ENCODE assay signal across 8 mouse cellular contexts in genomic region chr9:102777631-102778591, GRCm38 (mm10). TPM values are rescaled to one million over a fixed set of nuclear protein-coding genes. Genes with fewer than 3 reads are reported as not detected.
DNase-seq lines count a peak whose midpoint lies in the region; ATAC-seq and TF ChIP-seq lines count a peak whose summit lies in the region.

No protein-coding gene starts in this region.

- TF ChIP-seq EP300 in lung, postnatal 0 days (IDR thresholded peaks at IDR 0.05): peak; percentile 82

- ATAC-seq in lung, postnatal 0 days: peak; percentile 73
- no peak for ATAC-seq in midbrain, embryonic 13.5 days
- ATAC-seq in inflammation-experienced regulatory T-cells, adult 6 months: no peak

- no peaks in the 10 kb centered on the region for H3K27me3 ChIP-seq in lung, postnatal 0 days (replicated peaks; ENCODE audit: insufficient read depth, low read length)
- H3K27me3 ChIP-seq in midbrain, embryonic 13.5 days: 0 out of 2 replicates have a peak, but pooled peaks cover 5% of the 10 kb centered on the region

- peaks cover 27% of the 10 kb centered on the region; the same call in 1 of the 2 replicates for H3K4me1 ChIP-seq in lung, postnatal 0 days (ENCODE audit: insufficient read depth, low read depth, low read length)
- H3K4me1 ChIP-seq in midbrain, embryonic 13.5 days (replicated peaks): 0 out of 2 replicates have a peak, but pooled peaks cover 6% of the 10 kb centered on the region

- no peak overlapping the region for H3K4me3 ChIP-seq in lung, postnatal 0 days (ENCODE audit: low read depth, low read length)
- H3K4me3 ChIP-seq in midbrain, embryonic 13.5 days (replicated peaks): no peak overlapping the region

- DNase-seq in thymus, postnatal 4 days: peak; percentile 20
- no peak for DNase-seq in thymus, postnatal 14 days
- peak; percentile 65 for DNase-seq in gastrocnemius, postnatal 25 days
- peak; percentile 79 for DNase-seq in kidney, adult 9 months
- DNase-seq in lung, postnatal 0 days (ENCODE audit: low spot score): peak; percentile 73
- no peak for DNase-seq in layer of hippocampus, postnatal 36 days

- H3K27ac ChIP-seq in lung, postnatal 0 days (ENCODE audit: low read length): peak overlapping the region; percentile 83
- no peak overlapping the region for H3K27ac ChIP-seq in midbrain, embryonic 13.5 days

- H3K36me3 ChIP-seq in lung, postnatal 0 days (ENCODE audit: insufficient read depth, low read length): no peaks in the 10 kb centered on the region
- H3K36me3 ChIP-seq in midbrain, embryonic 13.5 days: no peaks in the 10 kb centered on the region

- H3K9me3 ChIP-seq in lung, postnatal 0 days (ENCODE audit: low read length): no peaks in the 10 kb centered on the region
- H3K9me3 ChIP-seq in midbrain, embryonic 13.5 days: no peaks in the 10 kb centered on the region

- WGBS in lung, postnatal 0 days: 16% methylated on average over 18 of the region's 18 CpGs
- WGBS in midbrain, embryonic 13.5 days: 68% methylated on average over 18 of the region's 18 CpGs

- no peak overlapping the region for H3K9ac ChIP-seq in lung, postnatal 0 days (replicated peaks; ENCODE audit: low read depth)
- H3K9ac ChIP-seq in midbrain, embryonic 13.5 days (replicated peaks): no peak overlapping the region

- no peak overlapping the region; the same call in 1 of the 2 replicates for H3K4me2 ChIP-seq in lung, postnatal 0 days (replicated peaks; ENCODE audit: low read depth, low read length)
- H3K4me2 ChIP-seq in midbrain, embryonic 13.5 days (replicated peaks): no peak overlapping the region

- TF ChIP-seq CTCF in lung, postnatal 0 days (IDR thresholded peaks at IDR 0.05): peak; percentile 14; the same call in 1 of the 2 replicates

RNA-seq across cellular contexts. Expression of gene Ryk, which starts 56.8 kb away (rescaled TPM):
- 10 to 100 TPM; 38.9 to 45.1 TPM for total RNA-seq in gastrocnemius, postnatal 25 days (2021)
- polyA plus RNA-seq in lung, postnatal 0 days (2015; fragmentation: Nextera tagmentation; extraction: Ambion mirVana): 23.2 and 23.9 TPM in 2 replicates
- total RNA-seq in layer of hippocampus, postnatal 36 days (2021): 10 to 100 TPM; 43.0 to 46.8 TPM
- 10.8 and 14.5 TPM in 2 replicates for polyA plus RNA-seq in midbrain, embryonic 13.5 days (2015; fragmentation: Nextera tagmentation; extraction: Ambion mirVana)
- 1 to 10 TPM; 2.6 to 3.2 (median 3.1) TPM for polyA plus RNA-seq in inflammation-experienced regulatory T-cells, adult 6 months (2017; shearing (Covaris generic))

Comparison
In these comparisons a context has a peak if more than half of its experiments do, and no peak if none do; other contexts are left out.
1. DNase-seq: peak in thymus, postnatal 4 days (single experiment), gastrocnemius, postnatal 25 days (single experiment), kidney, adult 9 months (single experiment) and lung, postnatal 0 days (single experiment); none in thymus, postnatal 14 days (single experiment) and layer of hippocampus, postnatal 36 days (0 of 2).